Mouse (Mus musculus): ENCODE data around the gene Gapvd1. TPM values are rescaled to one million over a fixed set of nuclear protein-coding genes. Genes with fewer than 3 reads are reported as not detected.
"Not testable (repeated sequence)": the region's sequence is repeated elsewhere in the genome, so short reads cannot be mapped to it uniquely, and the experiment has no call there.

The Gapvd1 gene
- total and polyA plus RNA-seq, 3 experiments = 9.1 to 64.7 (median 47.7) TPM

DNA sequence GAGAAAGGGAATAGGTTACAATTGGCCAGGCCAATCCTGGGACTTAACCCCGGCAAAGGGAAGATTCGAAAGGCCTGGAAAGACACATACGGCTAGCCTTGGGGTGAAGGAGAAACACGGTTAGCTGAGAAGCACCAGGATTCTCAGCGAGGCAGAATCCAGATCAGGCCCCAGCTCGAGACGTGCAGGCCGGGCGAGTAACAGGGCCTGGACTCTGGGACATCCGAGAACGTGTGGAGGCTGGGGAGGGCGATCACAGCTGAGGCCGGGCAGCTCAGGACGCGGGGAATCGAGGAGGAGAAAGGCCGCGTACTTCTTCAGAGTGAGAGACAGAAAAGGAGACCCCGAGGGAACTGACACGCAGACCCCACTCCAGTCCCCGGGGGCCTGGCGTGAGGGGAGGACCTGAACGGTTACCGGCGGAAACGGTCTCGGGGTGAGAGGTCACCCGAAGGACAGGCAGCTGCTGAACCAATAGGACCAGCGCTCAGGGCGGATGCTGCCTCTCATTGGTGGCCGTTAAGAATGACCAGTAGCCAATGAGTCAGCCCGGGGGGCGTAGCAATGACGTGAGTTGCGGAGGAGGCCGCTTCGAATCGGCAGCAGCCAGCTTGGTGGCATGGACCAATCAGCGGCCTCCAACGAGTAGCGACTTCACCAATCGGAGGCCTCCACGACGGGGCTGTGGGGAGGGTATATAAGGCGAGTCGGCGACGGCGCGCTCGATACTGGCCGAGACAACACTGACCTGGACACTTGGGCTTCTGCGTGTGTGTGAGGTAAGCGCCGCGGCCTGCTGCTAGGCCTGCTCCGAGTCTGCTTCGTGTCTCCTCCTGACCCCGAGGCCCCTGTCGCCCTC is 16.6 kb upstream of the Gapvd1 start, which contains the start of gene Hspa5:
Gene Hspa5 (plus strand): TSS at position 603 of the 859 bp plus-strand sequence.
- DNase-seq = peak; percentile 100

DNA sequence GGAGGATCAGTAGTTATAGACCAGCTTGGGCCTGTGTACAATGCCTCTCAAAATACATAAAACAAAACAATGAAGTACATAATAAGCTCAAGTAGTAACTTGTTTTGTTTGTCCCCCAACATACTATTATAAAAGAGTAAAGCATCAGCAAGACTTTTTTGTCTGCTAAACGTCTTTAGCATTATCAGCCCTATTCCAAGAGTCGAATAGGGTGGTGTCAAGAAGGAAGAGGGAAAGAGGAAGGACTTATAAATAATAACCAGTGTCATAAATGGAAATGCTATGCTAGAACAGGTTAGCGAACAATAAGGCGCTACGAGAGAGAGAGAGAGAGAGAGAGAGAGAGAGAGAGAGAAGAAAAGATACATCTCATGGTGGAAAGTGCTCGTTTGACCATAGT is 15.9 kb upstream of the Gapvd1 start:
- no peak for DNase-seq

DNA sequence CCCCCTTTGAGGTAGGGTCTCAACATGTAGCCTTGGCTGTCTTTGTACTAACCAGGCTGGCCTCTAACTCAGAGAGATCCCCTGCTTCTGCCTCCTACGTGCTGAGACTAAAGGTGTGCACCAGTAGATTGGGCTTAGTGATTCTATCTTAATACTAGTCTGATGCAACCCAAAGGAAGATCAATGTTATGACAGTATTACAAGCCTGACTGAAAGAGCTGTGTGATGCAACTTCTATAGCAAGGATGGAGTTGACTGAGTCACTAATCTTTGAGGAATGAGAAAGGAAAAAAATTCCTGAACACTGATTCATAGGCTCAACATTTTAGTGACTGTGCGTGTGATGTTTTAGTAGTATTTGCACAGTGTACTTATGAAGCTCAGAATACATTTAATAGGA is 15.0 kb upstream of the Gapvd1 start:
- no peak for DNase-seq

DNA sequence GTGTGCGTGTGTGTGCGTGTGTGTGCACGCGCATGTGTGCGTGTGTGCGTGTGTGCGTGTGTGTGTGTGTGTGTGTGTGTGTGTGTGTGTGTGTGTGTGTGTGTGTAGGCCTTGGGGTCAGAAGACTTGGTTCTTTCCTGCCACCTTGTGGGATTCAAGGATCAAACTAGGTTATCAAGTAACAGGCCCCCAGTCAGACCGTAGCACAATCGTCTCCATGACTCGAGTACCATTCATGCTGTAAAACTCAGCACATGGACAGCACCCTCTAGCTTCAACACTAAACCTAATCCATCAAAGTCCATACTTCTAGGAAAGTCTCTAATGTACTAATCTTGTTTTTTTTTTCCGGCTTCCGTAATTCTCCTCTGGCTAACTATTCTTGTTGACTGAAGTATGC is 9.8 kb upstream of the Gapvd1 start:
- no peak for DNase-seq

DNA sequence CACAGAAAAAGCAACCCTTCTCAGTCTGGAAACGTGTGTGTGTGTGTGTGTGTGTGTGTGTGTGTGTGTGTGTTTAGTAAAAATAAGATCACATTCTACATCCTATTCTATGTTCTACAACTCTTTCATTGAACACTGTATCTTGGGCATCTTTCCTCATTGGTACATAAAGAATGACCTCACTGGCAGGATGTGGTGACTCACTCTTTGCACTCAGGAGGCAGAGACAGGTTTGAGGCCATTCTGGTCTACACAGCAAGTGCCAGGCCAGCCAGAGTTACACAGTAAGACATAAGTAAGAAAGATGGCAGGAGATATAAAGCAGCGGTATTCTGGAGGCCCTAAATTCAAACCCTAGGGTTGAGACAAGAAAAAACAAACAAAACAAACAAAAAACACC is 7.8 kb upstream of the Gapvd1 start:
- DNase-seq = no peak

DNA sequence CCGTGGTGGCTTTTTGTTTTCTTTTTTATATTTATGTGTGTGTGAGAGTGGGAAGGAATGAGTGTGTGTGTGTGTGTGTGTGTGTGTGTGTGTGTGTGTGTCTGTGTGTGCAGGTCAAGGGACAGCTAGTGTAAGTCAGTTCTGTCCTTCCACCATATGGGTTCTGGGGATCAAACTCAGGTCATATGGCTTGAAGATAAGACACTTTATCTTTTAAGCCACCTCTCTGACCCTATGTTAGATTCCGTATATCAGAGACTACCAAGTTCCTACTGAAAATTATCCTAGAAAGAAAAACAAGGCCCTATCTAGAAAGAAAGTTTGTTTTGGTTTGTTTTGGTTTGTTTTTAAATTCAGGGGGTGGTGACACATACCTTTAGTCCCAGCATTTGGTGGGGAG is 7.1 kb upstream of the Gapvd1 start:
- DNase-seq = no peak

DNA sequence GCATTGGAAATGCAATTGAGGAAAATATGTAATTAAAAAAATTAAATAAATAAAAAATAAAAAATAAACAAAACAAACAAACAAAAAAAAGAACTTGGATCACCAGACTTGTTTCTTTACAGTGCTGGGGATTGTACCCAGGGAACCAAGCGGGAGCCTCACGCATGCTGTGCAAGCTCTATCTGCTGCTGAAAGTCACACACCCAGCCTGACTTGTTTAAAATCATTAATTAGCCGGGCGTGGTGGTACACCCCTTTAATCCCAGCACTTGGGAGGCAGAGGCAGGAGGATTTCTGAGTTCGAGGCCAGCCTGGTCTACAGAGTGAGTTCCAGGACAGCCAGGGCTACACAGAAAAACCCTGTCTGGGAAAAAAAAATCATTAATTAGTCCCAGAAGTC is 6.2 kb upstream of the Gapvd1 start:
- not testable (repeated sequence) for DNase-seq

DNA sequence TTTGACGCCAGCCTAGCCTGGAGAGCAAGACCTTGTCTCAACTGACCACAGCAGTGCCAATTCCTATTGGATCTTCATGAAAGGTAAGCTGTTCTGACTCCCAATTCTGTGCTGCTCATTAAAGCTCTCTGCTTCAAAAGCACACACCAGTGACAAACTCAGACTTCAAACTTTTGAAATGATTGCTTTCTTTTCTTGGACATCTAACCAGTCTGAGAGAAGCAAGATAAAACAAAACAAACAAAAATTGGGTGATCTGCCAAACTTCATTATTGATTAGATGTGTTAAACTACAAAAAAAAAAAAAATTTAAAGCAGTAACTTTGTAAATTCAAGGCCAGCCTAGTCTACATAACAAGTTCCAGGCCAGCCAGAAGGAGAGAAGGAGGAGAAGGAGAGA is 2.3 kb upstream of the Gapvd1 start:
- DNase-seq = no peak

DNA sequence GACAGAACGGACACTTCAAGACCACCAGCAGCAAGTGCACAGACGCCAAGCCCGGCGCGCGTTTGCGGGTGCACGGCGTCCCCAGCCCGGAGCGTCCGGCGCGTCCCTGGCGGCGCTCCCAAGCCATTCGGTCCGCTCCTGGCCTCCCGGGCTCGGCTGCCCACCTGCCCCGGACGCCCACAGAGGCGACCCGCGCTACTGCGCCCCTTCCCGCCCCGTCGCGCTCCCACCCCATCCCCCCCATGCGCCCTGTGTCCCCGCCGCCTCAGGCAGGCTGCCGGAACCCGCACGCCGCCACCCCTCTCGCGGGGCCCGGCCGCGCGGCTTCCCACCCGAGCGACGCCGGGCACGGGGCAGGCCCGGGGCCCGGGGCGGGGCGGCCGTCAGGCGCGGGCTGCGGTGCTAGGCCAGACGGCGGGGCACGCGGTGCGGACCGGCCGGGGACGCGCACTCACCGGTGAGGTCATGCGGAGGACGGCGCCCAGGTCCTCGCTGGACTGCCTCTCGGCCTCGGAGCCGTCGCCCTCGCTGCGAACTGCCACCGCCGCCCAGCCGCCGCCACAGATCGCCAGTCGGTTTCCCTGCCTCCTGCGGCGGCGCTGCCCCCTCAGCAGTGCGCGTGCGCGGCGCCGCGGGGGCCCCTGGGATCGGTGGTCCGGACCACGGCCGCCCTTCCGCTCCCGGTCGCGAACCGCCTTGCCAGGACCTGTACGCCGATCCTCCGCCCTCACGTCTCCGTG is 1.1 kb downstream of the Gapvd1 start:
- peak; percentile 94 for DNase-seq

DNA sequence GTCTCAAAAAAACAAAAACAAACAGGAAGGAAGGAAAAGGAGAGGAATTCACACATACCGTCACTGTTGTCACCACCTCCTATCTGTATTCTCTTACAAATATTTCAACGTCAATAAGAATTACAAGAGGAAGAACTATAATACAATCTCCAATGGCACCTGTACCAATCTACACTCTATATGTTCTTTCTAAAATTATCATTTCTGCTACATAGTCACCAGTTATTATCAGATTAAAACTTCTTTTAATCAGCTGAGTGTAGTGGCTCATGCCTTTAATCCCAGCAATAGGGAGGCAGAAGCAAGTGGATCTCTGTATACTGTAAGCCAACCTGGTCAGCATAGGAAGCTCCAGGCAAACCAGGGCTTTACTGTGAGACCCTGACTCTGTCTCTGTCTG is 4.8 kb downstream of the Gapvd1 start:
- no peak for DNase-seq

DNA sequence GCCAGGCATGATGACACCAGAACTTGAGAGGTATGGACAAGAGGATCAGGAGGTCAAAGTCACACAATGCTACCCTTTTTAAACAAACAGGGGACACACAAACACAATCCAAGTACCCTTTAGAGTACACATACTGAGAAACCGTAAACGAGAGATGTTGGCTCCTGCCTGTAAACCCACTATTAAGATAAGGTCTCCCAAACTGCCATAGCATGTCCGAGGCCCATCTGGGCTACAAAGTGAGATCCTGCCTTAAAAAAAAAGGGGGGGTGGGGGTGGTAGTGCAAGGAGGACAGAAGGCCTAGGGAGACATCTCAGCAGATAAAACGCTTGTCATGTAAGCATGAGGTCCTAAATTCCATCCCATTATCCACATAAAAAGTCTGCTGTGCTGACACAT is 6.6 kb downstream of the Gapvd1 start:
- no peak for DNase-seq

DNA sequence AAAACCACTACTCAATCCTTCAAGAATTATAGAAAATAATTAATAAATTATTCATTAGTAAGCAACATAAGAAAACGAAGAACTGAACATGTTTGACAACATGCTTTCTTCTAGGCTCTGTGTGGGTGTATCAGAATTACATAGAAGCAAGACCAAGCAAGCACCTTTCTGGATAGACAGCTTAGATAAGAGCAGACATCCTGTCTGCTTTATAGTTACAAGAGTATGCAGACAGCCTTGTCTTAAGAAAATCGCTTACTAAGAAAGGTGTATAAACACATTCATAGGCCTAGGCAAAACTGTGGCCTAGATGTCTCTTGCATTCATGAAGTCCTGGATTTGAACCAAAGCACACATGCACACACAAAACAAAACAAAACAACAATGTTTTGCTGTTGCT is 9.4 kb downstream of the Gapvd1 start:
- DNase-seq = no peak

DNA sequence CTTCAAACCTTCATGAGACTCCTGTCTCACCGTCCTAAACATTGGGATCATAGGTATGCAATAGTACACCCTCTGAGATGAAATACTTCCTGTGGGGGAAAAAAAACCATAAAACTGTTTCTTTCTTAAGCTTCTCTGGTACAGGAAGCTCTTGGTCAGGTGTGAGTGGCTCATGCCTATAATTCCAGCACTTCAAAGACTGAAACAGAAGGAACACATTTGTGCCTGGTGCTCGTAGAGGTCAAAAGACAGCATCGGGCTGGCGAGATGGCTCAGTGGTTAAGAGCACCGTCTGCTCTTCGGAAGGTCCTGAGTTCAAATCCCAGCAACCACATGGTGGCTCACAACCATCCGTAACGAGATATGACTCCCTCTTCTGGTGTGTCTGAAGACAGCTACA is 10.6 kb downstream of the Gapvd1 start:
- DNase-seq = no peak

DNA sequence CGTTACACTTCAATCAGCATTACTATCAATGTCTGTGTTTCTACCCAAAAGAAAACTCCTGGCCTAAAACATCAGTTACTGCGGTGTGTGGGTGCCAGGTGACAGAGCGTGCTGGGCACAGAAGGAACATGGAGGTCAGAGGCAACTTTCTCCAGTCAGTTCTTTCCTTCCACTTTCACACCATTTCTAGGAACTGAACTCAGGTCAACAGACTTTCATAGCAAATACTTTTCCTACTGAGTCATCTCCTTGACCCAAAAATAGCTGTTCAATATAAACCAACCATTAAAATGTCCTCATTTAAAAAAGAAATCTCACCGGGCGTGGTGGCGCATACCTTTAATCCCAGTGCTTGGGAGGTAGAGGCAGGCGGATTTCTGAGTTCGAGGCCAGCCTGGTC is 12.4 kb downstream of the Gapvd1 start:
- peak; percentile 11 for DNase-seq

DNA sequence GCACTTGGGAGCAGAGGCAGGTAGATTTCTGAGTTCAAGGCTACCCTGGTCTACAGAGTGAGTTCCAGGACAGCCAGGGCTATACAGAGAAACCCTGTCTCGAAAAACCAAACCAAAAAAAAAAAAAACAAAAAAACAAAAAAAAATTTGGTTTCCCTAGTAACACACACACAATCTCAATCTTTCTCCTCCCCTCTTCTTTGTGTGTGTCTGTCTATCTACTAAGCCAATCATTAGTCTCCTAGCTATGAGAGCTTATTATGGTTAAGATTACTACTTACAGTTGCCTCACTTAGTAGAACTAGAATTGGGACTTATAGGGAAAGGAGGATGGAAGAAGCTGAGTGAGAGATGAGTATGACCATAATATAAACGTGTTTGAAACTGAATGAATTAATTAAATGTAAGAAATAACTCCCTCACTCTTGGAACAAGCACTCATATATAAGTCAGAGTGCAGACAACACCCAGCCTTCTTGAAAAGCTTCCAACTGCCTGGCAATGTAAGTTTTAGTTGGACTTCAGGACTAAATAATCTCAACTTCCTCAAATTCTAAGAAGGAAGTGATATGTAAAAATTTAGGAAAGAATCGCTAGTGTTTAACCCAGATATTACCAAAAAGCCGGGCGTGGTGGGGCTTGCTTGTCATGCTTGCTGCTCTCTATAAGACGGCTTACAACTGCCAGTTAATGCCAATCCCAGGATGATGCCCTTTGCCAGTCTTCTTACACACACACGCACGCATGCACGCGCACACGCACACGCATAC is 13.5 kb downstream of the Gapvd1 start:
- DNase-seq = no peak

DNA sequence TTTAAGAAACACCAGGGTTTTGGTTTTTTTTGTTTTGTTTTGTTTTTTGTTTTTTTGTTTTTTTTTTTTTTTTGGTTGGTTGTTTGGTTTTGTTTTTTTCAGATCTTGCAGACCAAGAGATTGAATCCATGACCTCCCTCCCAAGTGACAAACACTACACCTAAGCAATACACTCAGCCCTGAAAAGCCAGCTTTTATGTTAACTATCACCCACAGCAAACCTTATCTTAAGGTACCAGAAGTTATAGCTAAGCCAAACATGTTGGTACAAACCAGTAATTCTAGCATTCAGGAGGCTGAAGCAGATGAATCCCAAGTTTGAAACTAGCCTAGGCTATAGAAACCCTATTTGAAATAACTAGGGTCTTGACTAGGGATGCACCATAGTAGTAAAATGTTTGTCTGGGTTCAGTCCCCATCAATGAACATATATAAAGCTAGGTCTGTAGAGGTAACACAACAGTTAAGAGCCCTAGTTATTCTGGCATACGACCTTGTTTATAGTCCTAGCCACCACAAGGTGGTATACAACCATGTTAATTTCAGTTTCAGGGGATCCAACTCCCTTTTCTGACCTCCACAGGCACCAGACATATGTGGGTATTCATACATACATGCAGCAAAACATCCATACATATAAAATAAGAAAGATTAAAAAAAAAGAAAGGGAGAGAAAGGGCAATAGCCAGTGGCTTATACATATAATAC is 15.2 kb downstream of the Gapvd1 start:
- DNase-seq = no peak

DNA sequence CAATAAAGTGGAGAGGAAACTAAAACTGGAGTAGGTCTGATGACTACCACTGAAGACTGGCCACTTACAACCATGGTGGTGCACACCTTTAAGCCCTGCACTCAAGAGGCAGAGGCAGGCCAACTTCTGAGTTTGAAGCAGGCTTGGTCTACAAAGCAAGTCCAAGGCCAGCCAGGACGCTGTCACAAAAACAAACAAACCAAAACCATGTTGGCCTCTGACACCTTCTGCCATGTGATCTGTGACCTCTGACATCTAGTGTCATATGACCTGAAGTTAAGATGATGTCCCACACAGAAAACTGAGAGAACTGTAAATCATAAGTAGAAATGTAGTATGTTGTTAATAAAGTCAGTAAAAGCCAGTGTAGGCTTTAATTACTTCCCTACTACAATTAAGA is 17.1 kb downstream of the Gapvd1 start:
- no peak for DNase-seq

DNA sequence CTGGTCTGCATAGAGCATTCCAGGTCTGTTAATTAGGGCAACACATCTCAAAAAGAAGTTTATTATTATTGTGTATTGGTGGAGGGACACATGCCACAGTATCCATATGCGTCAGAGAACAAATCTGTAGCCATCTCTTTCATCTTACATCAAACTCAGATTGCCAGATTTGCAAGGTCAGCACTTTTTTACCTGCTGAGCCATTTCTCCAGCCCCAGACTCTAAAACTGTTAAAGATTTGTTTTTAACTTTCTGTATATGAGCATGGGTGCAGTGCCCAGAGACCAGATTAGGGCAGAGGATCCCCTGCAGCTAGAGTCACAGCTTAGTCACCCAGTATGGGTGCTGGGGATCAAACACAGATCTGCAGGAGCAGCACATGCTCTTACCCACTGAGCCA is 18.4 kb downstream of the Gapvd1 start:
- DNase-seq = no peak

DNA sequence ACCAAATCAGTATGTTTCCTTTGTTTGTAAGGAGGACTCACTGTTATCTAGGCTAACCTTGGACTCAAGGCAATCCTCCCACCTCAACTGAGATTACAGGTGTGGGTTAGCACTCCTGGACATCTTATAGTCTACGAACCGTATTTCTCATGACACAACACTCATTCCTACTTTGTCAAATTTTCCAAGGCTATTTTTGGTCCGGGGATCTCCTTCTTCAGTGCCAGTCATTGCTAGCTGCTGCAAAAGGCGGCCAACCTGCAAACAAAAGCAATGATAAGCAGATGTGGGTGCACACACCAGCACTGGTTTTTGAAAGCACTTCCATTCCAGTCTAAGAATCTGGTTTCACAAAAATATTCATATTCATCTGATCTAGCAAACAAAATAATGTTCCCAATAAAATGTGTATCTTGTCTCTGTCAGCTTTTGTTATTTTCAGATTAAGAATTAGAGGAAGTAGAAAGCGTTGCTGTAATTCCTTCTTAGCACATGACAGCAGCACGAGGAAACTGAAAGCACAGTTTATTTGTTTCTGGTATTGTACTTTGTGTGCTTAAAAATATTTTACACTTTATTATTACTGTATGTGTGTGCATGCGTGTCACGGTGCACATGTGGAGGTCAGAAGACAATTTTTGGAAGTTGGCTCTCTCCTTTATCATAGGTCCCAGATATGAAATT is 27.8 kb downstream of the Gapvd1 start:
- DNase-seq = no peak

DNA sequence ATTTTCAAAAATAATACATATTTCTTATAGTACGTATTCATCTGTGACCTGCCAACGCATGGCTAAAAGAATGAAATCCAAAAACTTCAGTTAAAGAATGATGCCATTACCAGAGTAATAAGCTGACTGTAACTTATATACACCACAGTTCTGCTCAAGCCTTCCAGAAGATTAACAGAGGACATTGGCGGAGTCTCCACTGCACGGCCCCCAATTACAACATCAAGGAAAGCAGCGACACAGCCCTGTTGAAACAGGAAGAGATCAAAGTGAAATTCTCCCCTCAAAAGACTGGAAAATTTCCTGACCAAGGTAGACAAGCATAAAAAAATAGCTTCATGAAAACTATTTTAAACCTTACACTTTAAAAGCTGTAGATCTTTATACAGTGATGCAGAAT is 29.8 kb downstream of the Gapvd1 start:
- DNase-seq = no peak

DNA sequence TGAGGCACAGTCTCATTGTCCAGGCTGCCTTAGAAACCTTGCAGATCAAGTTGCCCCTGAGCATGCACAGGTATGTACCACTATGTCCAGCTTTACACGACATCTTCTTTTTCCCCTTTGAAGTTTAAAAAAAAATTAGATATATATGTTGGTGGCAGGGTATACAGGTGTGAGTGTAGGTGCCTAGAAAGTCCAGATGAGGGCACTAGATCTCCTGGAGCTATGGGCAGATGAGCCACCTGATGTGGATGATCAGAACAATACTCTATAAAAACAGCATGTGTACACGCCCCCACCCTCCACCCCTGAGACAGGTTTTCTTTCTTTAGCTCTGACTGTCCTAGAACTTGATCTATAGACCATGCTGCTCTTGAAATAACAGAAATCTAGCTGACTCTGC is 36.8 kb downstream of the Gapvd1 start:
- DNase-seq = no peak

DNA sequence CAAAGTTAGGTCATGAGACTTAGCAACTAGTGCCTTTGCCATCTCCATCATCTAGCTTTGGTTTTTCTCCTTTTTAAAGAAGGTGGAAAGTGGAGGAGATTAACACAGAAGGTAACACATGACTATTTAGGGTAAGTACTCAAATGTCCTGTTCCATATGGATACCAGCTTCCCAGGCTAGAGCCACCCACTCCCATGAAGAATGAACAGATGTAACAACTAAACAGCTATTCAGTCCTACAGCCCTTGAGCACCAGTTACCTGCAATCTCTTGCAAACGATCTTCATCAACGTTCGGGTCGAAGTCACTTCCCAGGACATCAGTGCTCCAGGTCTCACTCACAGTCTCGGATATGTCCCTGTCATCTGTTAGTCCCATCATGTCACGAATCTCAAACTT is 43.1 kb downstream of the Gapvd1 start:
- DNase-seq = no peak
